Mouse (Mus musculus) stomach, embryonic 14.5 days (tissue): ENCODE measurements around the gene Cptp. TPM values are rescaled to one million over a fixed set of nuclear protein-coding genes. Genes with fewer than 3 reads are reported as not detected.

ENCODE experiments used
- ATAC-seq: fragments of 200-750 bp; cut with Nextera tagmentation; 2 replicates; pipeline ENCODE4 v1.8.0; 2017; ENCODE audit warnings: low read depth, moderate TSS enrichment; ENCODE audit not compliant: insufficient number of reproducible peaks, insufficient read depth, low FRiP score
- H3K27ac ChIP-seq: fragments of 300-500 bp; sonication (generic); 2 replicates; pipeline ENCODE4 v1.5.1; 2014; ENCODE audit warnings: mild to moderate bottlenecking, low read length, moderate library complexity, mixed read lengths
- H3K27me3 ChIP-seq: fragments of 300-500 bp; sonication (generic); 2 replicates; pipeline ENCODE4 v1.6.1; 2014; ENCODE audit warnings: low read length, control low read depth, mixed read lengths; ENCODE audit not compliant: control insufficient read depth, insufficient read depth
- H3K36me3 ChIP-seq: fragments of 300-500 bp; sonication (generic); 2 replicates; pipeline ENCODE4 v1.6.1; 2014; ENCODE audit warnings: mild to moderate bottlenecking, control low read depth, low read length, moderate library complexity, mixed read lengths; ENCODE audit not compliant: control insufficient read depth, insufficient read depth
- H3K4me1 ChIP-seq: fragments of 300-500 bp; sonication (generic); 2 replicates; pipeline ENCODE4 v1.6.1; 2014; ENCODE audit warnings: low read length, control low read depth, mixed read lengths; ENCODE audit not compliant: control insufficient read depth, insufficient read depth
- H3K4me2 ChIP-seq: fragments of 300-500 bp; sonication (generic); replicated peaks from 2 replicates; pipeline ENCODE4 v1.6.1; 2014; ENCODE audit warnings: low read depth, low read length, control low read depth
- H3K4me3 ChIP-seq: fragments of 300-500 bp; sonication (generic); 2 replicates; pipeline ENCODE4 v1.5.1; 2014; ENCODE audit warnings: low read depth, low read length, control low read depth
- H3K9ac ChIP-seq: fragments of 300-500 bp; sonication (generic); replicated peaks from 2 replicates; pipeline ENCODE4 v1.6.1; 2014; ENCODE audit warnings: low read depth, mild to moderate bottlenecking, control low read depth, low read length, moderate library complexity, mixed read lengths
- H3K9me3 ChIP-seq: fragments of 300-500 bp; sonication (generic); 2 replicates; pipeline ENCODE4 v1.6.1; 2016; ENCODE audit warnings: low read depth, low read length, control low read depth; ENCODE audit not compliant: control insufficient read depth
- WGBS: fragments of 180-500 bp; shearing (Covaris S2); extraction: QIAGEN DNeasy Blood & Tissue Kit; methylation state at CpG from one replicate; pipeline ENCODE4 v1.1.7; 2014; 5-methylcytosine and 5-hydroxymethylcytosine counted together
- polyA plus RNA-seq: library from polyadenylated mRNA; unstranded; fragments of >200 nt; fragmentation: Nextera tagmentation; extraction: Ambion mirVana; gene quantifications from 2 replicates; pipeline ENCODE4 v1.2.1, GENCODE M21; 2014

Gene Cptp
- polyA plus RNA-seq, 1 experiment from 2014 or later = 17.3 TPM

- no peaks in the 10 kb centered on the region for H3K9me3 ChIP-seq
These were observed 35.4 kb downstream of the Cptp start for GRCm38 (mm10) chr4:155833836-155834235.

GRCm38 (mm10) chr4:155833234-155833633 is 36.0 kb downstream of the Cptp start:
- no peak overlapping the region for H3K4me2 ChIP-seq
- H3K27me3 ChIP-seq = no peaks in the 10 kb centered on the region
- no peak overlapping the region for H3K9ac ChIP-seq

More at GRCm38 (mm10) chr4:155833836-155834235, 35.4 kb downstream of the Cptp start:
- Histone ChIP-seq H3K27ac (peak overlapping the region; percentile 12), H3K9ac (no peak overlapping the region), H3K4me1 (peaks cover 31% of the 10 kb centered on the region), H3K4me3 (no peak overlapping the region), H3K36me3 (peaks cover 5% of the 10 kb centered on the region), H3K4me2 (no peak overlapping the region), H3K27me3 (no peaks in the 10 kb centered on the region)
- ATAC-seq = no peak
- 23% methylated on average over 2 of the region's 2 CpGs for WGBS

GRCm38 (mm10) chr4:155832321-155832720 is 36.9 kb downstream of the Cptp start:
- Histone ChIP-seq H3K4me3 (peak overlapping the region; percentile 77), H3K4me2 (peak overlapping the region; percentile 97), H3K36me3 (peaks cover 9% of the 10 kb centered on the region), H3K27me3 (no peaks in the 10 kb centered on the region), H3K9me3 (no peaks in the 10 kb centered on the region), H3K27ac (peak overlapping the region; percentile 87), H3K4me1 (peaks cover 24% of the 10 kb centered on the region), H3K9ac (peak overlapping the region; percentile 72)
- no peak for ATAC-seq
- WGBS = 56% methylated on average over 10 of the region's 10 CpGs

More at GRCm38 (mm10) chr4:155833234-155833633, 36.0 kb downstream of the Cptp start:
- H3K9me3 ChIP-seq = no peaks in the 10 kb centered on the region
- H3K4me3 ChIP-seq = no peak overlapping the region
- 85% methylated on average over 4 of the region's 4 CpGs for WGBS
- no peak overlapping the region for H3K27ac ChIP-seq
- peaks cover 5% of the 10 kb centered on the region for H3K36me3 ChIP-seq
- H3K4me1 ChIP-seq = peaks cover 29% of the 10 kb centered on the region
- ATAC-seq = no peak

GRCm38 (mm10) chr4:155831831-155832230 is 37.4 kb downstream of the Cptp start:
- H3K9me3 ChIP-seq = no peaks in the 10 kb centered on the region
- H3K27ac ChIP-seq = peak overlapping the region; percentile 87
- ATAC-seq = peak; percentile 1; the same call in 1 of the 2 replicates
- WGBS = 1% methylated on average over 25 of the region's 25 CpGs
- no peaks in the 10 kb centered on the region for H3K27me3 ChIP-seq
- peak overlapping the region; percentile 77 for H3K4me3 ChIP-seq
- H3K9ac ChIP-seq = peak overlapping the region; percentile 72
- peaks cover 24% of the 10 kb centered on the region for H3K4me1 ChIP-seq
- peaks cover 14% of the 10 kb centered on the region for H3K36me3 ChIP-seq
- H3K4me2 ChIP-seq = peak overlapping the region; percentile 97

- H3K27ac ChIP-seq = peak within 1 kb of the TSS; percentile 87
- H3K4me2 ChIP-seq = peak within 1 kb of the TSS; percentile 97
- under 1% methylated on average over 49 of the region's 49 CpGs for WGBS
- H3K27me3 ChIP-seq = no peaks in the 10 kb centered on the region
- H3K4me1 ChIP-seq = peaks cover 24% of the 10 kb centered on the region
- ATAC-seq = peak; percentile 96
- H3K9ac ChIP-seq = peak within 1 kb of the TSS; percentile 72
- H3K36me3 ChIP-seq = peaks cover 15% of the 10 kb centered on the region
- no peaks in the 10 kb centered on the region for H3K9me3 ChIP-seq
- peak within 1 kb of the TSS; percentile 77 for H3K4me3 ChIP-seq
These were observed 38.0 kb downstream of the Cptp start, which contains the start of gene Aurkaip1 for GRCm38 (mm10) chr4:155831205-155831766. Gene Aurkaip1, plus strand, starts transcription at chr4:155831272.

- no peak overlapping the region for H3K9ac ChIP-seq
- peaks cover 16% of the 10 kb centered on the region for H3K36me3 ChIP-seq
- H3K4me3 ChIP-seq = peak overlapping the region; percentile 77
- H3K27ac ChIP-seq = peak overlapping the region; percentile 33; the same call in 1 of the 2 replicates
- H3K27me3 ChIP-seq = no peaks in the 10 kb centered on the region
- H3K4me2 ChIP-seq = peak overlapping the region; percentile 27
- no peaks in the 10 kb centered on the region for H3K9me3 ChIP-seq
- WGBS = 57% methylated on average over 8 of the region's 8 CpGs
- H3K4me1 ChIP-seq = peaks cover 24% of the 10 kb centered on the region
- ATAC-seq = no peak
These were observed 38.6 kb downstream of the Cptp start for GRCm38 (mm10) chr4:155830596-155830995.

GRCm38 (mm10) chr4:155829866-155830265 is 39.4 kb downstream of the Cptp start:
- Histone ChIP-seq H3K4me3 (no peak overlapping the region), H3K4me1 (peaks cover 24% of the 10 kb centered on the region), H3K9me3 (no peaks in the 10 kb centered on the region), H3K27ac (no peak overlapping the region), H3K36me3 (peaks cover 24% of the 10 kb centered on the region), H3K9ac (no peak overlapping the region), H3K4me2 (no peak overlapping the region), H3K27me3 (no peaks in the 10 kb centered on the region)
- WGBS = 89% methylated on average over 4 of the region's 4 CpGs
- ATAC-seq = no peak

- Histone ChIP-seq H3K27me3 (no peaks in the 10 kb centered on the region), H3K9ac (no peak overlapping the region), H3K9me3 (no peaks in the 10 kb centered on the region), H3K27ac (no peak overlapping the region), H3K4me2 (no peak overlapping the region), H3K36me3 (peaks cover 81% of the 10 kb centered on the region), H3K4me3 (no peak overlapping the region), H3K4me1 (no peaks in the 10 kb centered on the region)
- 94% methylated on average over 16 of the region's 16 CpGs for WGBS
- ATAC-seq = no peak
These were observed 45.8 kb downstream of the Cptp start for GRCm38 (mm10) chr4:155823443-155823842.

GRCm38 (mm10) chr4:155821025-155821424 is 48.2 kb downstream of the Cptp start:
- H3K9me3 ChIP-seq = no peaks in the 10 kb centered on the region
- H3K9ac ChIP-seq = no peak overlapping the region
- H3K36me3 ChIP-seq = peaks cover 94% of the 10 kb centered on the region
- no peak overlapping the region for H3K27ac ChIP-seq
- H3K27me3 ChIP-seq = no peaks in the 10 kb centered on the region
- no peak for ATAC-seq
- H3K4me1 ChIP-seq = no peaks in the 10 kb centered on the region
- H3K4me2 ChIP-seq = no peak overlapping the region
- H3K4me3 ChIP-seq = no peak overlapping the region
- 72% methylated on average over 7 of the region's 7 CpGs for WGBS
